Mouse (Mus musculus): ENCODE measurements around the gene Ccdc62.

DNA sequence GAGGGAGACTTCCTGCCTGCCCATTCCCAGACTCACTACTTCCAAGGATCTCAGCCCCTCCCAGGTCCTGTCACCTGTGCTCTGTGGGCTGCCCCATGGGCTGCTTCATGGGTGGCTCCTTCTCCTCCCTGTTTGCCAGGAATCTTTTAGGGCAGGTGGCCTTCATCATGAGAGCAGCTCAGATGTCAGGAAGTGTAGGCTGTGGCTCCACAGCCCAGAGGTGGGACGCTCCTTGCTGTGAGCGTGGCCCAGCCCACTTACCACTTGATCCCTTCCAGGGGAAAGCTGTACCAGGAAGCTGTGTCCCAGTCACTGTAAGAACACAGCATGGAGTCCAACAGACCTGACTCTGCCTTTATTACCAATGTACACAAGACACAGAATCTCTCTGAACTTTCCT lies 56.4 kb downstream of the Ccdc62 start:
- no peak for TF ChIP-seq CTCF (IDR thresholded peaks at IDR 0.05 in 2 of 3, conservative IDR thresholded peaks at IDR 0.05 in 1 of 3; ENCODE audit: control insufficient read depth in 1 of 3, insufficient read depth in 1 of 3, low read depth in 2 of 3, low read length in 3 of 3, poor library complexity in 1 of 3, severe bottlenecking in 1 of 3)
- no peak for TF ChIP-seq EP300 (IDR thresholded peaks at IDR 0.05; ENCODE audit: low read depth in 1 of 2, low read length in 2 of 2)
- no peak for TF ChIP-seq JUND (IDR thresholded peaks at IDR 0.05; ENCODE audit: low read depth, low read length)
- TF ChIP-seq MAX (IDR thresholded peaks at IDR 0.05; ENCODE audit: low read length) = no peak
- no peak for TF ChIP-seq POLR2A (IDR thresholded peaks at IDR 0.05; ENCODE audit: control insufficient read depth in 1 of 2, insufficient read depth in 1 of 2, low read depth in 1 of 2, low read length in 2 of 2, poor library complexity in 1 of 2)
- TF ChIP-seq USF1 (IDR thresholded peaks at IDR 0.05; ENCODE audit: low read depth, low read length) = no peak
- TF ChIP-seq MEF2A (IDR thresholded peaks at IDR 0.05; ENCODE audit: extremely low read depth, insufficient replicate concordance, low read depth, low read length, poor library complexity, severe bottlenecking) = no peak
- no peak for TF ChIP-seq ZNF384 (IDR thresholded peaks at IDR 0.05; ENCODE audit: low read depth, low read length)
- no peak for TF ChIP-seq MXI1 (IDR thresholded peaks at IDR 0.05; ENCODE audit: low read depth, low read length)
- TF ChIP-seq ZMIZ1 (IDR thresholded peaks at IDR 0.05; ENCODE audit: low read depth, low read length) = no peak

Data from MEL (cell line).